Comparison of ENCODE assay signal across 16 mouse cellular contexts in the genomic region with DNA sequence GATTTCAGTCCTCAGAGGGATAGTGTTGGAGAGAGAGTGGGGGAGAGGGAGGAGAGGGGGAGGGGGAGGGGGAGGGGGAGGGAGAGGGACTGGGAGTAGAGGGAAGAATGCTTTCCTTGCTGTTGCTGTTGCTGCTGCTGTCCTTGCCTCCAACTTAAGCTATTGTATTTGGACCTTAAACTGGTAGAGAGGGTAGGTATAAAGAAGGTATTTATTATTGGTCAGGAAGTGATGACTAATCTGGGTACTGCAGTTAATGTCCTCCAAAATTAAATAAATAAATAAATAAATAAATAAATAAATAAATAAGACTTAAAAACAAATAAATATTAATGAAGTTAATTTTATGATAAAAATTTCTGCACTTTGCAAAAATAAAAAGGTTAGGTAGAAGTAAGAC.
"Had no signal": no experiment of that assay in that cellular context is flagged by ENCODE, and none has a peak within 500 bp of the region (broad histone marks: within the 10 kb centered on the region; RNA-seq: fewer than 3 reads in every experiment).

No protein-coding gene starts in this region.

- H3K27me3 ChIP-seq: neural tube, embryonic 13.5 days; neural tube, embryonic 15.5 days; stomach, embryonic 15.5 days had no signal

- DNase-seq: retina, postnatal 1 day; right cerebral cortex, adult 18-20 months; right cerebral cortex, postnatal 14 days; right cerebral cortex, postnatal 25 days; right cerebral cortex, postnatal 4 days; spleen, adult 18-20 months; thymus, adult 18-20 months; thymus, adult 2 months; thymus, postnatal 14 days; thymus, postnatal 25 days; thymus, postnatal 36 days; thymus, postnatal 4 days had no signal

- H3K4me2 ChIP-seq: neural tube, embryonic 13.5 days; neural tube, embryonic 15.5 days; stomach, embryonic 15.5 days had no signal

- H3K4me1 ChIP-seq: neural tube, embryonic 13.5 days; neural tube, embryonic 15.5 days; stomach, embryonic 15.5 days had no signal

- H3K36me3 ChIP-seq: neural tube, embryonic 13.5 days; neural tube, embryonic 15.5 days; stomach, embryonic 15.5 days had no signal

- H3K9me3 ChIP-seq: neural tube, embryonic 13.5 days; neural tube, embryonic 15.5 days; stomach, embryonic 15.5 days had no signal

- H3K4me3 ChIP-seq: neural tube, embryonic 13.5 days; neural tube, embryonic 15.5 days; stomach, embryonic 15.5 days had no signal

- H3K9ac ChIP-seq: neural tube, embryonic 13.5 days; neural tube, embryonic 15.5 days; stomach, embryonic 15.5 days had no signal

- H3K27ac ChIP-seq: neural tube, embryonic 13.5 days; neural tube, embryonic 15.5 days; stomach, embryonic 15.5 days; stomach, postnatal 0 days had no signal
